Mouse (Mus musculus) mouse trophoblast stem cell (cell line): ENCODE measurements at regions not wholly inside any gene's neighbourhood (a gene's known extent, or its start where the extent isn't known, plus 50 kb on each side); places are given as distances from the start of the nearest gene placed in this dataset.

Experiments used
- in situ Hi-C, 2 experiments: fragments of 300-500 bp; cut with MseI, MboI; formaldehyde crosslinking; loops; 2 replicates in 1 of 2; 3 replicates in 1 of 2; pipeline ENCODE4 v1.15.1; 2025

DNA sequence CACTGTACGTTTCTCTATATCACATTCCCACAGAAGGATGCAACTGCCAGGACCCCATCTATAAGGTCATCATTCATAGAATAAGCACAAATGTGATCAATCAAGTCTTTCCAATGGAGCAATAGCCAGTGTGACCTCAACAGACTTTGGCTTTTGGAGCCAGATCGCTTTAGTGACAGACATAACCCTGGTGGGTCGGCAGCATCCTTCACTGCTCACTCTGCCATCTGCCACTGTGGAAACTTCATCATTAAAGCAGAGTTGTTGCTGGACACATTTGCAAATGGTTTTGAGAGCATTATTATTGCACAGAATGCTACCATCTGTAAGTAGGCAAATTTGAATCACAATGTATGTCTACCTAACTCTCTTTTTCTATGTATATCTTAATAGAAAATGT, 212.9 kb upstream of the Gk2 start:
- in situ Hi-C loops: no loop called here

DNA sequence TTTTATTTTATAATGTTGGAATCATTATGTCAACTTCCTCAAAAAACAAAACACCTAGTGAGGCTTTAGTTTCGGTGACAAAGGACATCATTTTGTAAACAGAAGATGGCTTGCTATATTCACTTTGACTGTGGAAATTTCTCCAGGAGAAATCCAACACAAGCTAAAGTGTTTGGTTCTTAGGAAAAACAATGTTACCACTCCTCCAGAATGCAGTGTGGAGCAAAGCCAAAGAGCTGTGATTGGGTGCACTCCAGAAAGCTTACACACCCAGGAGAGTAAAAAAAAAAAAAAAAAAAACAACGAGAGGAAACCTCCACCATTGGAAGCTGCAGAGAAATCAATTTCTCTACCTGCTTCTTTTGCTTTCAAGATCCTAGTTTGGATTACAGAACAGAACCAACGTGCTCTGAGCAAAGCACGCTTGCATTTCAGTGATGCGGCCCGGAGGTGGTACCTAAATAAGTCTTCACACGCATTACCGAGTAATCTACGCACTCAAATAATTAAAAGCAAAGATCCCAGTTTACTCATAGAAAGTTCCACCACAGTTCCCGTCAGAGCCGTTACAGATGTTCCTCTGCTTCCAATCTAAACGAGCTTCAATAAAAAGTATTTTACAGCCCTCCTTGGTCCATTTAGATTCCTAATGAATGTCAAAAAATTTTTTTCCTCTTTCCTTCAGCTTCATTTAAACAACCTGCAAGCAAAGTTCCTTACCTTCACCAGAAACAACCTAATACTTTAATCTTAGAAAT, 199.5 kb upstream of the Gk2 start:
- in situ Hi-C loops: no loop called here

DNA sequence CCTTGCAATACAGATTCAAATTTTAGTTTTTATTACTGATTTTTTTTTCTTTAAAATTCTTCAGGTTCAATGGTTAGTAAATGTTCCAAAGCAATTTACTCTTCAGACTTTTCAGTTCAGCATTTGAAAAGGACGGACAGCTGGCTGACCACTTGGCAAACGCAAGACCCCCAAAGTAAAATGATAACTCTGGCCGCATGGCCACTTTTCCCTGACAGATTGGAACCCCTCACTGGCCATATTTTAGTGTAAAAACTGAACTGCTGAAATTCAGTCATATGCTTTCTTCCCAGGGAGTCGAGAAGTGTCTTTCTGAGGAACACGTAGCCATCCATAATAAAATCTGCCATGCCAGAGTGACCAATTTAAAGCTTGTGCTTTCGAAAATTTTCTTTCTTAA, 198.4 kb upstream of the Gk2 start:
- in situ Hi-C loops: no loop called here

DNA sequence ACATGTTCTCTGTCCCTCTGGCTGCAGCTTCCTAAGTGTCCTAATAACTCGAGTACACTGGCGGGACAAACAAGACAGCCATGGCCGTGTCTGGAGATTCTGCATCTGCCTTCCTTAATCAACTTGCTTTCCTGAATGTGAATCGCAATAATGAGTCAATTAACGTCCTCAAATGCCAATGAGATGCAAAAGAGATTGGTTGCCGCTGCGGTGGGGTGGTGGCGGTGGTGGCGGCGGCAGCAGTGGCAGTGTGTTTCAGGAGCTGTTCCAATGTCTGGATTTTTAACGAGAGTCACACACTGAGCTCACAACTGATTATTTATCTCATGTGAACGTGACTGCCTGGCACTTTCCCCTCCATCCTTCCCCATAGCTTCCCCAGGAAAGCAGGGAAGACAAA, 197.6 kb upstream of the Gk2 start:
- in situ Hi-C loops: no loop called here

DNA sequence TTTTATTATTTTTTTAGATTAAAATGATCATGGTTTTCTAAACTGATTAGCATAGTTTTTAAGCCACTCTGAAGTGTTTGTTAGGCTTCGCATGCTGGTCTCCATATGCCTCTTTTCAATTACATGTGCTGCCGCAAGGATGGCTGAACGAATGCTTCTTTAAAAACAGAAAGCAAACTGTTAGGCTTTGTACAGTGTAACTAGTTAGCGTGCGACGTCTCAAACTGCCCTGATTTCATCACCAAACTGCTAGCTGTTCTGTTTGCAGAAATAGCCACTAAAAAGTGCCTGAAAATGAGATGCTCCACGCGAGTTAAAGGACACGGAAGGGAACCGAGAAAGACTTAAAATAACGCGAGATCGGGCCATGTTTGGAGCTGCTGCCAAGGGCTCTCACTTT, 185.4 kb upstream of the Gk2 start:
- in situ Hi-C loops: no loop called here

DNA sequence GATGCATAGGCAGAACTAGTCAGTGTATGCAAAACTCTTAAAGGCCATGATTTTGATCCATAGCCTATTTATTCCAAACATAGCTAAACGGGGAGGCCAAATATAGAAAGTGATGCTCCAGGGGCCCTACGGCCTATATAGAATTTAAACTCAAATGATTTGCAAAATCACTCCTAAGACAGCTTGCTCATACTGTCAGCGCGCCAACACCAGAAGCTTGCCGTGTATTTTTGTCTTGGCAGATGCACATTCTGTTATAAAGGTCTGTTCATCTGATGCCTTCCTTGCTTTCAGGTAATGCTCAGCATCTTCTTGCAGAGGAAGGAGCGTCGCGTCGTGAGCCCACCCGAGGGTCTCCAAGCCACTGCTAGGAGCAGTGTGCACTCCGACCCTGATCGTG, 184.8 kb upstream of the Gk2 start:
- in situ Hi-C loops: no loop called here

DNA sequence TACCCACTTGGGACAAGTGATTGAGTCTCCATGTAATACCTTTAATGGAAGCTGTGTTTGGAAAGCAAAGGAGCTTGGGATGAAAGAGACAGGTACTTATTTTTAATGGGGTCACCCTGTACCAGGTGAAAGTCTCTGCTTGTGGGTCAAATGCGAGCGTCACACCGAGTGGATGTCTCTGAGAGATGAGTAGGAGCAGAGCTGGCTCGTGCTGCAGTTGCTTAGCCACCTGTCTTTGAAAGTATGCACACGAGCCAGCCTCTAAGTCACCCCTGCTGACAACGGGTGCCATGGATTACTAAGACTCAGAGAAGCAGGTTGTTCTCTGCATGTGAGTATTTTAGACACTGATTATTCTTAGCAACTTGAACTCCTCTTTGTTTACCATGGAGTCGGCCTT, 179.5 kb upstream of the Gk2 start:
- in situ Hi-C loops: no loop called here

DNA sequence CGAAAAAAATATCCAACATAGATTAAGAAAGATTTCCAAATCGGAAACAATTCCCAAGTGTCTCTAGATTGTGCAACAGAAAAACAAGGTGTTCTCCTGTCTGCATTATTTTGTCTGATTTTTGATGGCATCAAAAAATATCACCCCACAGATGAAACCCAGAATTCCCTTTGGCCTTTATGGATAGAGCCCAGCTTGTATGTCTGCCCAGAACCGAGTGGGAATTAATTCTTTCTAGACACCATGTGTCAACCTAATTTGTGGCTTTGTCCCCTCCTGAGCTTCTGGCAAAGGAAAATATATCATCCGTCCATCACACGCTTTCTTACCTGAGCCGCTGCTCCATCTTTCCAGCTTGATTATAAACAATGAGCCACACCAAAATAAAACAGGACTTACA, 176.9 kb upstream of the Gk2 start:
- in situ Hi-C loops: no loop called here

DNA sequence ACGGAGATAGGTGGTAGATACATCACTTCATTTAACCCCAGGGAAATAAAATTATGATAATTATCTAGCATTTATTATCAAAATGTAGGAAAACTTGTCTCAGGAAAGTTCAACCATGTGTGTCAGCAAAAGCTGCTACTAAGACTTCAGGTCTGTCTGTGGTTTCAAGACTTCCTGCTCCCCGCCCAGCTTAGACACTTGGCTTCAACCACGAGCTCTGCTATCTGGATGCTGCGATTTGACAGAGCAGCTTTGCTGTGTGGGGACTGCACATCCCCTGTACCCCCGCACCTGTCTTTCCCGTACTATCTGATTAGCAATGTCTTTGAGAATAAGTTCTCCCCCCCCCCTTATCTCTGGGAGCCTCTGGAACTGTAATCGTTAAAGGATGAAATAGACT, 176.0 kb upstream of the Gk2 start:
- in situ Hi-C loops: no loop called here

DNA sequence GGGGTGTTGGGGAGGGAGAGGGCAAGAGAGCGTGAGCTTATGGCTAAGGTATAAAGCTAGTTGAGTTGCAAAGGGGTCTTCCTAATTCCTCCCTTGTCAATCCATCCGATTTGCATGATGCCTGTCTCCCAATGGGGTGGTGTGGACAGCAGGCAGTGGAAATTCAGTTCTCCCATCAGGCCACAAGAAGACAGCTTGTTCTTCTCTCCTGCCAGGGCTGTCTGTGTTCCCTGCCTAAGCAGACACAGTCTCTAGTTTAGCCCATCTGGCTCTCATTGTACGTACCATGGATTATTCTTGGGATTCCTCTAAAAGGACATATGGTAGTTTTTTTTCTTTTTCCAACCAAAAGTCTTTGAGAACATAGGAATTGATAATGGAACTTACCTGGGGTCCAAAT, 168.4 kb upstream of the Gk2 start:
- in situ Hi-C loops: no loop called here

DNA sequence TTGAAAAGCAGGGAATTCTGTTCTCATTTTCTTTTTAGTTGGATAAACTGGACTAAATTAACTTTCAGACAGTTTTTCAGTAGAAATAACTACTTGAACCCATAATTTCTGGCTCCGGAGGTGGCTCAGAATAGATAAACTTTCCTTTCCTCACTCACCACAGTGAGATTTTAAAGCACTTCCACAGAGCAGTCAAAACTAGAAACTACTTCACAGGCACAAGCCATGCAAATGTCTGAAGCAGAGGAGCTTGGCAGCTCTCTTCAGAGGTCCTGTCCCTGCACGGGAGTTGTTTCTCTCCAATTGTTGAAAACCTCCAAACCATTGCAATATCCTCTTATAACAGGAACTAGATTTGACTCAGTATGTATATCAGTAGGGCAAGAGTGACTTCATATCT, 163.1 kb upstream of the Gk2 start:
- in situ Hi-C loops: no loop called here

DNA sequence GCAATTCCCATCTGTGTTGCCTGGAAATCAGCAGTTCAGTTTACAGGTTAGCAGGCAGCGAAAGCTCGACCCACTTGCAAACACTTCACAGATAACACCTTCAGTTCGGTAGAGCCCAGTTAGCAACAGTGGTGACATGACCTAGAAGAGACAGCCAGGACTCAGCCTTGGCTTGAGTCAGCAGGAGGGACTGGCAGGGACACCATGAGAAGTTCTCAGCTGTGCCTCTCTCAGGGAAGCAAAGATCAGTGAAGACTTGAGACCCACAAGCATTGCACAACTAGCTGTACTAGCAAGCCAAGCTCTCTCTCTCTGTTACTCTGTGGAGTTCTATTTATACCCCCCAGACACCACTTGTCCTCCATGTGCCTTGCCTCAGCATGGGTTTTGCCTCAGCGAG, 161.6 kb upstream of the Gk2 start:
- in situ Hi-C loops: no loop called here

DNA sequence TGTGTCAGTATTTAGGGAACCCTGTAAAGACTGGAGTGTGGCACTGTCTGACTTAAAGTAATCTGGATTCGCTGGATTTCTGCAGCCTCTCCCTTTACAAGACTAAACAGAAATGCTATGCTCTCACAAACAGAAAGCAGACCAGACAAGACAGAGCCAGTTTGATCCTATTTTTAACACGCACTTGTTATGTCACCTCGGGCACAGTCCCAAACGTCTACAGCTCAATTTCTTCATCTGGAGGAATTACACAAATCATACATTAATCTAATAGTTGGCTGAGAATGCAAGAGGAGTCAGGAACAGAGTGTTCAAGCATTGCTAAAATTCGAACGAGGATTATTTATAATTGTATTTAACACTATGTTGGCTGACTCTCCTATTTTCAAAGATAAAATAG, 145.4 kb upstream of the Gk2 start:
- in situ Hi-C loops: no loop called here

DNA sequence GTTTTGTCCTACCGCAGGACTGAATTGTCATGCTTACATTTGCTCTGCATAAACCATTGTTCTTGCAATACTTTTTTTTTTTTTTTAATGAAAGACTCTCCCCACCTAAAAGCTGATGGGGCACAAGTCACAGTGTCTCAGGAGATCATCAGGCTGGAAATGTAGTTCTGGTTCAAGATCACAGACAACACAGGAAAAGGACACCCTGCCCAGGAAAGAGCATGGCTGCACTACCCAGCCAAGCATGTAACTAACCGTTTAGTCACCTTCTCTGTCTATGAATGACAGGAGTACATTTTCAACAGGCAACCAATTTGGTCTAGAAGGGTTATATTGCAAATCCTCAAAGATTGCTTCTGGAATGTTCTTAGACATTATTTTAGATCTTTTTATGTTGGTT, 144.6 kb upstream of the Gk2 start:
- in situ Hi-C loops: no loop called here

DNA sequence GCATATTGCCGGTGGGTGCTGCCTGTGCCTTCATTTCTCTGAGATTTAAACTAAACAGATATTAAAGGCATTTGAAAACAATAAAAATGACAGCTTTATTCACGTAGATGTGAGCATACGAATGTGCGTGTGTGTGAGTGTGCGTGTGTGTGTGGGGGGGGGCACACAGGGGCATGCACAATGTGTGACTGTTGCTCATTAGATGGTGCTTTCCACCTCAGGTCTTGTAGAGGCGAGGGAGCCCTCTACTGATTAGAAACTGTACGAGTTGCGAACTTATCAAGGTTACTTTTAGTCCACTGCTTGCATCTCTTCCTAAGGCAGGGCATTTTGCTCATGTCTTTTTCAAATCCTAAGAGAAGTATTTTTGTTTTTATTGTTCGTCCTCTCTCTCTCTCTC, 141.9 kb upstream of the Gk2 start:
- in situ Hi-C loops: no loop called here

DNA sequence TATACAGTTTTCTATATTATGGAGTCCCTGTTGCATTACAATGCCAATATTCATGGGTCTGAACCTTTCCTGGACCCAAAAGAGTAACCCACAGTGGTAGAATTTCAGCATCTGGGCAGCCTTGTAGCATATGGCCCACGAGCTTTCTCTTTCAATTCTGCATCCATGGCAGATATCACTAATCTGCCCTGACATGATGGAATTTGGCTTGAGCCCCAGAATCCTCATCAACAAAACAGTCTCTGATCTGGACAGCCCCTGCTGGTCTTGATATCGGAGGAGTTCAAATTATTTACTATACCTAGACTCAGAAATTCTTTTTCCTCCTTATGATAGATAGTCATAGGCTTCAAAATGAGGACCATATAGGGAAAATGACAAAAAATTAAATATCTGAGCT, 139.1 kb upstream of the Gk2 start:
- in situ Hi-C loops: no loop called here

DNA sequence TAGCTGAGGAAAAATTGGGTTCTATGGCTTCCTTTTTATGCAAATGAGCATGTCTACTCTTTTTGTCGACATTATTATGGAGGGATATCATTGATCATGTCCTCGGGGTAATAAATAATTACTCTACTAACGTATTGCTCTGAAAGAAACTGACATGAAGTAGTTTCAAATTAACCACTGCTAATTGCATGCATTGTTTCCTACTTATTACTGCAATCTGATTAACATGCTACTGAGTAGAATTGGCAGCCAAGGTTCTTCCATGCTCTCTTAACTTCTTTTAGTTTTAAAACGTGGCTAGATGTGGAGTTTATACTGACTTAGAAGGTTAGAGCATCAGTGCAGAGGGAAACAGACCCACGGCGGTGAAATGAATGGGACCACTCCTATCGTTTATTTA, 137.3 kb upstream of the Gk2 start:
- in situ Hi-C loops: no loop called here

DNA sequence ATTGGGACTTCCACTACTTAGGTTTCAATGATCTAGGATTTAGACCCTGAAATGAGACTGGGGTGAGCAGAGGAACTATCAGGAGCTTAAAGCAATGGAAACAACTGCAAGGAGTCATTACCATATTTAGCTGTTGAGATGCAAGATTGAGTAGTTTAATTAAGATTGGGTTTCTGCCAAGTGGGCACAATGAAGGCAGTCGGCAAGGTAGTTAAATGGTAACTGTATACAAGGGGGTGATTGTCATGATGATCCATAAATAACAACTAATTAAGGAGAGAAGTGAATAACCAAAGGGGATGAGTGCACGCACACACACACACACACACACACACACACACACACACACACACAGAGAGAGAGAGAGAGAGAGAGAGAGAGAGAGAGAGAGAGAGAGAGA, 125.7 kb upstream of the Gk2 start:
- in situ Hi-C loops: no loop called here

DNA sequence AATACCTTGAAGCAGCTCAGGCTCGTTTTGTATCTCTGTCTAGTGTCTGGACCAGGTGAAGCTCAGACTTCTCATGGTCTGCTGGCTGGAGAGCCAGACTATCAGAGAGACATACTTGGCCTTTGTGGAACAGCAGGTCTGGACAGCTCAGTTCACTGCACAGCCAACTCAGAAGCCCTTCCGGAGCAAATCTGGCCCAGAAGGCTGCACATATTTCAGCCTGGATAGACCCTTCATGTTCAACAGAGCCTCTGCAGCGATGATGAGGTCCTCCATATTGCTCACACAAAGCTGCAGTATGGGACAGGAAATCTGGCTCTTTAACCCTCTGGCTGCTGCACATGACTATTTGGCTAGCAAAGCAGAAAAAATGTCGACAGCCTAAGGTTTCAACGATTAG, 108.7 kb upstream of the Gk2 start:
- in situ Hi-C loops: no loop called here

DNA sequence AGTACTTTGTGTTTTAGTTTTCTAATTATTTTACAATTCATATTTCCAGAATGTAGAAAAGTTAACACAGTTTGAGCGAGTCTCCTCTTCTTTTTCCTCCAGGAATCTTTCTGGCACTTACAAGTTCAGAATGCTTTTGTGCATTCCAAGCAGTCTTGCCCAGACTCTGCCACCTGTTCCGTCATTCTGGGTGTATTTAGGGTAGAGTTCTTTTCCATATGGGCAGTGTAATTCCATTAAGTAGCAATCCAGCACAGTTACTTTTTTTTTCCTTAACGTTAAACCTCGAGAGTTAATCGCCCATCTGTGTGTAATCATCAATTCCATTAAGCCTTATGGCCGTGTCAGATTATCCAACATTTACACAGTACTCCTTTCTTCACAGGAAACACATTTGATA, 106.9 kb upstream of the Gk2 start:
- in situ Hi-C loops: no loop called here

DNA sequence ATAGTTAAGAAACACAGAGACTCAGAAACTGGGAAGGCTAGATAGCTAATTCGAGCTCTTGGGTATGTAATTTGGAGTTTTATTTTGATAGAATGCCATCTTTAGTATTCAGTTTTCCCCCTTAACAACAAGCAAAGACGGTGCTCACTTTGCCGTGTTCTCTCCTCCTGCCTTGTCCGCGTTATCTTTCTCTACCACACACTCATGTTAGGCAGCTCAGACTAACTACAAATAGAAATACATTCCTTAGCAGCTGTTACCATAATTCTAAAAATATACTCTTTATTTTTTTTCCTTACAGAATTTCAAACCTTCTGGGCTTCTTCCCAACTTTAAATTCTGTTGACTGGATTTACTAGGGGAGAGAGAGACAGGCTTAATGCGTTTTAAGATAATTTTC, 97.5 kb upstream of the Gk2 start:
- in situ Hi-C loops: loop anchor here in 1 of 2 experiments (5.0 kb wide), 1 partner anchor 427 kb away; no protein-coding TSS in a partner anchor

DNA sequence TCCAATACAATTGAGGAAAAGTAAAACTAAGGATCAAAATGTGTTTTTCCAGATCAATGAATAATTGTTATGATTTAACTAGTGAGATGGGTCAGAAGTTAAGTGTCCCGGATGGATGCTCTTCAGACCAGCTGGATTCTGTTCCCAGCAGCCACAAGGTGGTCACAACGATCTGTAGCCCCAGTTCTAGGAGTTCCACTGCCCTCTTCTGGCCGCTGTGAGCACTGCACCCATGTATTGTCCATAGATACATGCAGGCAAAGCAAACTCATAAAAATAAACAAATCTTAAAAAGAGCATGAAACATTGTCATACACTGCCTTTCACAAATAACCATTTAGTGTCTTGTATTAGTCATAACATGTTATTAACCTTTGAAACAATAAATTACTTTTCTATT, 96.3 kb upstream of the Gk2 start:
- in situ Hi-C loops: loop anchor here in 1 of 2 experiments (5.0 kb wide), 1 partner anchor 426 kb away; no protein-coding TSS in a partner anchor

DNA sequence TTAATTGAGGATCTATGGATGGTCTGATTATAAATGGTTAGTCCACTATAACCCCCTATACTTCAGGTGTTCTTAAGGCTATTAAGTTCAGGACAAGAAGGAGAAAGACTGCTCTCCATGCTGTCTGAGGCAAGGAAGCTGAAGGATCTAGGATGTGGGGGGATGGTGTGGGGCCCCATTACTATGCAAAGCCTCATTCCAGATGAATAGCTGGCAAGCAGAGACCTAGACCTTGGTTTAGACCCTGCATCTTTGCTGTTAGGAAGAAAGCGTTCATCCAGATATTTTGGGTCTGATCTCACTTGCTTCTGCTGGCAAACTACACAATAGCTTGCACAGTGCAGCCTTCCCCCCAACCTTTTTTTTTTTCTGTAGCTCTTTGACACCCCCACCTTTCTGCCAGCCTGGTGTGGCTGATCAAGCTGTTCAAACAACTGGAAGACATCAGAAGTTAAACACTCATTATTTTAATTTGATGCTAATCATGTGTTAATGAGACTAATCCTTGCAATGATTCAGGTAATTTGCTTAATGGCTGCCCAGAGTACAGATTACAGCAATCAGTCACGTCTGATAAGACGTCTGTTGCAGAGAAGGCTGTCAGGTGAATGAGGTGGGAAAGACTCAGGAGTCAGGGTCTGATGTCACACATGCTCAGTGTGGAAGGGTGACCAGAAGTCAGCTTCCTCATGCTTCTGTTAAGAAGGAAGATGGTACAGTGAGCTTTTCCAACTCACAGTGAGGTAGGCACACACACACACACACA, 80.9 kb upstream of the Gk2 start:
- in situ Hi-C loops: no loop called here
